Mouse (Mus musculus): Measurements from ENCODE around the gene Ticrr.
A peak's percentile ranks its signal among the peaks of the same experiment; 100 is the strongest.

Ticrr gene

DNA sequence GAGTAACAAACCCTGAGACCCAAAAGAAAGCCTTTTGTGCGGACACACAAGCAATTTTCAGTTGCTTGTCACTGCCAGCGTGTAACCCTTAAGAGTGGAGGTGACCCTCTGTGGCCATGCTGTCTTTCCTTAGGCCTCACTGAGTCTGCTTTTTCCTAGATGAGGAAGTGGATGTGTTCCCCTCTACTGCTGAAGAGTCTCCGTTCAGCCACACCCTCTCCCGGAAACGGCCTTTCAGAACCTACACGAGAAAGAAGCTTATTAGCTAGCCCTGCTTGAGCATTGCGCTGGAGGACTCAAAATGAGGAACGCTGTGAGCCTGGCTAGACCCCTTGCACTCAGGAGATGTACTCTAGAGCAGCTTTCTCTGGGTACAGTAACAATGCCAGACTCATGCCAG, 36.5 kb downstream of the Ticrr start:
- DNase-seq: no peak

DNA sequence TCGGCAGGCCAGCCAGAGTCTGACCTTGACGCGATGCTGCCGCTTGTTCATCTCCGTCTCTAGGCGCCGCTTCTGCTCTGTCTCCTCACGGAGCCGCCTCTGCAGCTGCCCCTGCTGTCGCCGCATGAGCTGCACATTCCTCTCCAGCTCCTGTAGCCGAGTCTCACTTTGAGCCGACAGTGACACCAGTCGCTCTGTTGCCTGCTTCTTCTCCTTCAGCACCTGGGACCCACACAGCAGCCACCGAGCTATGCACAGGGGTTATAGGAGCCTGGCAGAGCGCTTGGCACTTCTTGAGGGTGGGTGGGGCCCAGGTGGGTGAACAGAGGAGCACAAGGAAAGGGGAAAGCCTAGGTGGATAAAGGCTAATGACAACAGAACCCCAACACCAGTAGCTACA, 42.8 kb downstream of the Ticrr start:
- no peak for DNase-seq

DNA sequence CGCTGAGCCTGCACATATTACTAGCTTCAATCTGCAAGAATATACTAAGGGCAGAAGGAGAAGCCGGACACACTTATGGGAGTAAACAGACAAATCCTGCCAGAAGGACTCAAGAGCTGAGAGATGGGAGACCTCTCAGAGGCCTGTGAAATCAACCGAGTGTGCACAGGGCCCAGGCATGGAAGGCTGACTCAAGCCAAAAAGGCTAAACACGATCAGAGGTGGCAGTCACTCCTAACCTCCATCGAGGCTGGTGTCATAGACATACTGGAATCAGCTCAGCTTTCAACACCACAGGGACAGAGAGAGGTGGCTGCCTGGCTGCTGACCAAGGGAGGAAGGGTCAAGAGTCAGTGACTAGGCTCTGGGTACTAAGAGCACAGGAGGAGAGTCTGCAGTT, 45.2 kb downstream of the Ticrr start:
- no peak for DNase-seq

DNA sequence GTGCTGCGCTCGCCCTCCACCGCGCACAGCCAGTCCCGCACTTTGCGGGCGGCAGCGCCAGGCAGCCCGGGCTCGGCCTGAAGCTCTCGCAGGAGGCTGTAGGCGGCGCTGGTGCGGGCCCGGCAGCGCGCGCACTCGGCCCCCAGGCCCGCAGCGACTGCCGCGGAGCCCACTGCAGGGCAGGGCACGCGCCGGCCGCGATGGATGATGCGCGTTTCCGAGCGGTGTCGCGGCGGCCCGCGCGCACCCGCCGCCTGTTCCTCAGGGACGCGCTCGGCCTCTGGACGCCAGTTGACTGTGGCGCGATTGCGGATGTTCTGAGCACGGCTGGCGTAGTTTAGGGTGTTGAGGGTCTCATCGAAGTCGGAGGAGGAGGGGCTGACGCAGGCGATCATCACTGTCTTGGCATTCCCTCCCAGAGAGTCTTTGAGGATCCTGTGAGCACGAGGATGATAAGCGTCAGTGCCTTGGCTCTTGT, 50.2 kb downstream of the Ticrr start:
- DNase-seq: peak; percentile 53 to 72

DNA sequence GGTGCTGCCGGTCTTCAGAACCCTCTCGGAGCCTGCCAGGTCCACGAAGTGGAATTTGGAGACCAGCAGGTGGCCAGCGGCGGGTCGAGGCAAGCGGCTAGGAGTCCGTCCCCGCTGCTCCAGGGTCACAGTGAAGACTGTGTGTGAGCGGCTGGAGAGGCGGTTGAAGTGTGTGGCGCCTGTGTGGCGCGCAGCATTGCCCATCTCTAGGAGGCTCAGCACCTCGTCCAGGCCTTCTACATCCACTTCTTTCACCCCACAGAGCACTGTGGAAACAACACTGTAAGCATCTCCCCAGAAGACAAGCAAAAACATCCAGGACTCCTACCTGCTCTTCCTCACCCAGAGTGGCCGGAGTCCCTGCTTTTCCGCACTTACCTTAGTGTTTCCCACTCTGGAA, 50.8 kb downstream of the Ticrr start:
- DNase-seq: no peak

DNA sequence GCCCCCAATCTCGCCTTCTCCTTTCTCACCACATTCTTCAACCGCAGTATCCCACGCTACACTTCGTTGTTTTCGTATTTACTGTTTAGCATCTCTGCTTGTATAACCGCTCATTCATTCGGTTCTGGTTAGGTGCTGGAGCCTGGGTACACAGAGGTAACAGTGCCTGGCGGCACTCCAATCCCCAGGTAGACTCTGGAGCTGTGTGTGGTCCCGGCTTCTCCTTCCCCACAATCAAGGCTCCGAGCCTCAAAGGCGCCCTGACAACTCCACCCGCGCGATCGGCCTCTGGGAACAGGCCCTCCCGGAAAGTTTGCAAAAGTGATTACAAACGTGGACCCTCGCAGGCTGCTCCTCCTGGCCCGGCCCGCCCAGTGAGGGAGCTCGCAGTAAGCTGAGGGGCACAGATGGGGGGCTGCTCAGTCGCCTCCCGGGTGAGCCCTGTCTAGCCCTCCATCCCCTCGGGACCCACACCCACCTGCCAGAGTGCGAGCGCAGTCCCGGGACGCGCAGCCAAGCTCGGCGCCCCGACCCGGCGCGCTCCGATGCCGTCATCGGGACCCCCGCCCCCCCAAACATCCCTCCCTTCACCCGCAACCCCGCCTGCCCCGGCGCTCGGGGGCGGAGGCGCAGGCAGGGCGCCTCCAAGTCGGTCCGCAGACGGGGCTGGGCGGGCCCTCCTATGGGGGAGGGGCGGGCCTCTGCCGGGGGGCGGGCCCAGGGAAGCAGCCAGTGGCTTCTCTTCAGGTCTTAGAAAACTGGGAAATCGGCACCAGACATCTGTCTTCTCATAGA, 55.4 kb downstream of the Ticrr start, which contains the start of gene Kif7:
Kif7 (minus strand) TSS at position 534 of the 795 bp plus-strand sequence.
- peak in 1 of 2 experiments; percentile 34 for DNase-seq

DNA sequence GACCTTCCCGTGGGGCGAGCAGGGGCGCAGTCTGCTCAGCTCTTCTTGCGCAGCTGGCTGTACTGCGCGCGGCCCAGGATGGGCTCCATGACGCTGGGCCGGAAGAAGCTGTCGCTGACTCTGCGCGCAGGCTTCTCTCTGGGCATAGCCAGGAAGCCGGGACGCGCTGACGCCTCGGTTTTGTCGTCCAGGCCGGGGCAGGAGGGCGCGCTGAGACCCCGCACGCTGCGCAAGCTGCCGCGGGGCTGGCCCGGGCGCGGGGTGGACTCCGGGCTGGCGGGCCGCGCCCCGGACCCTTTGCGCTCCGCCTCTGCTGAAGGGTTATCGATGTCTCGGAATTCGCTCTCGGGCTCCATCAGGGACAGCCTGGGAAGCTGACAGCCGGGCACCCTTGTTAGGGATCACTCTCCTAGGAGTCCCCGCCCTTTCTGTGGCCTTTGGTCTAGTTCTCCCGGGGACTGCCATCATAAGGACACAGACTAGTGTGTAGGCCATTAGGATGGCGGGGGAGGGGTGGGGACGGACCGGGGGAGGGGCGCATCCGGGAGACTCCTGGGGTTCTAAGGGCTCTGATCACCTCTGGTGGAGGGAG, 61.5 kb downstream of the Ticrr start:
- DNase-seq: no peak

DNA sequence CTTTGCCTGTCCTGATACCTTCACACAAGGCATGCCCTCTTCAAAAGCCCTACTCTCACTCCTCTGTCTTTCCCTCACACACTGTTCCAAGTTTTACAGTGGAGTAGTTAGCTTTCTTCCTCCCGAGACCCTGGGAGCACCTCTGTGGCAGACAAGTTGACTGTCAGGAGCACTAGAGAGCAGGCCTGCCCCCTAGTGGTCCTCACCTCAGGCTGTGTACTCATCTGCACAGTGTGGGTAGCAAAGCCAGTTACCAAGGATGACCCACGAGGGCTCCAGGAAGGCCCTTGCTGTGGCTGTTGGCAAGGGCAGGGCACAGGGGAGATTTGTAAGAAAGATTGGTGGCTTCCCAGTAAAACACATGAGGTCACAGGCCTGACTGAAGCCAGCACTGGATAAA, 67.1 kb downstream of the Ticrr start:
- DNase-seq: peak; percentile 33 to 45

DNA sequence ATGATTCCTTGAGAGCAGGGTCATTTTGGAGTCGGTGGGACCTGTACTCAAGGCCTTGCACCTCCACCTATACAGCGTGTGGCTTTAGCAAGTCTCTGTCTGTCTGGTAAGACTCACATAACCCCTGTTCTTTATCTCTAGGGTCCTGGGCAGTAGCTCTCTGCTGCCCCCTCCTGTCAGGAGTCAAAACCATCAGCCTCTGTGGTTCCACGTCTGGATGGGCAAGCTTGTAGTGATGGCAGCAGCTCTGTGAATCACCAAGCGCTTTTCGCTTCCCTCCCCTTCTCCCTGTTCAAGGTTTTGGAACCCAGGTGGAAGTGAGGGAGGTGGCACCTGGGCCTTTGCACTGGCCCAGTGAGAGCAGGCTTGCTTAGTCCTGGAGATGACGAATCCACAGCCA, 68.2 kb downstream of the Ticrr start:
- DNase-seq: peak; percentile 37 to 43

DNA sequence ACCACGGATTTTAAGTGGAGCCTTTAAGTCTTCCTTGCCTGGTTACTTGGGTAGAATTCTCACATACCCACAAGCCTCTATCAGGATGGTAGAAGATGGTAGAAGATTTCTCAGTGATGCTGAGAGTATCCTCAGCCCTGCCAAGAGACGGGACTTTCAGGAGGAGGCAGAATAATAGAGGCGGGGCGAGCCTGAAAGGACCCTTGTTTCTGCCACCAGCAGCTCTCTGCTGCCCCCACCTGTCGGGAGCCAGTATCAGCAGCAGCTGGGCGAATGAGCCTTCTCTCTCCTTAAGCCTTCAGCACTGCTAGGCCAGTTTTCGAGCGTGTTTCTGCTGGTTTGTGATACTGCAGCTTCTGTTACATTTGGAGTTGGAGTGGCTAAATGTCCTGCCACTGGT, 69.2 kb downstream of the Ticrr start:
- peak; percentile 45 to 55 for DNase-seq

DNA sequence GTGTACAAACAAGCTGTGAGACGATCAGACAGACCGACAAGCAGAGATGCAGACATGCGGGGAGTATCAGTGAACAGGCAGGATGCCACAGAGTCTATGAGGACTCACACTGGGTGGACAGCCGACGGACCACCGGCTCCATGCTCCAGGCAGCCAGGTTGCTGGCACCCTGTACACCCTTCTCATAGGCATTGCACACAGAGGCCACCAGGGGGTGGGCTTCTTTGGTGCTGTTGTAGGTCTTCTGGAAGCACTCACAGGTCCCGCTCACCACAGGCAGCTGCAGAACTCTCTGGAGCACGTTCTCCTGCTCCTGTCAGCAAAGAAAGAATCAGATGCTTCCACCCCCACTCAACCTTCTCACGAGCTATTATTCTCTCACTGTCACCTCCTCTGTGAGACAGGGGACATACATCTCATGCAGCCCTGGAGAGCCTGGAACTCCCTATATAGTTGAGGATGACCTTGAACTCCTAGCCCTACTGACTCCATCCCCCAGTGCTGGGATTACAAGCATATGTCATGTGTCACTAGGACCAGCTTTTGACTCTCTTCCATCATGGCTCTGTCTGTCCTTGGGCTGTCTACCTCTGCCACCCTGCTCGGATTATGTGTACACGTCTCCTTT, 69.9 kb downstream of the Ticrr start:
- DNase-seq: no peak

DNA sequence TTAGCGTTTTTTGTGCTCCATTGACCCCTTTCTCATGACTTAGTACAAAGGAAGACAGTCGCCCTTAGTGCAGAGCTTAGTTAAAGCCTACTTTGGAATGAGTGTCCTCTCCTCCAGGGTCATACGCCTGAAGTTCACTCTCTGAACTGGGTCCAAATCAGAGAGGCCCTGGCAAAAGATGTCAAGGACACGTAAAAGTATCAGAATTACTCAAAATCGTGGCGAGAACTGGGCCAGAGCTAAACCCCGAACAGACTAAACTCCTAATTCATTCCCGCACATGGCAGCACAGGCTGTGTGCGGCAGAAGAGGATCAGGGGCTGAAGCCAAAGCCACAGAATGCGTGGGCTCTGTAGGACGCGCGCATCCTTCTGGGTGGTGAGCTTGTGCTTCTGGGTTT, 71.4 kb downstream of the Ticrr start:
- no peak for DNase-seq

DNA sequence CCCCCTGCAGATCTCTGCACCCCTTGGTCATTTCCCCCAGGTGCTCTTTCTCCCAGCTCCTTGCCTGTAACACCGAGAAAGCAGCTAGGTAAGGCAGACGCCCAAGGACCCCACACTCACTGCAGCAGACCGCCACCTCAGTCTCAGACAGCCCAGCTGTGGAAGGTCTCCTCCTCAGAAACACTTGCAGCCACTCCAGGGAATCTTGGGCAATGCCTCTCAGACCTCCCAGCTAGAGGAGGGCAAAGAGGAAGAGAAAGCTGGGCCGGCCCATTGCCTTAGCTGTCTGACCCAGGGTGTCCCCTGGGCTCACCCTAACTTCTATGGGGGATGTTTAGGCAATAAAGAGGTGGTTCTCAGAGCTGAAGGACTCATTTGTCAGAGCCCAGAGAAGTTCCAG, 72.6 kb downstream of the Ticrr start, which contains the start of gene Plin1:
Plin1 (minus strand) TSS at position 282 of the 400 bp plus-strand sequence.
- no peak for DNase-seq

DNA sequence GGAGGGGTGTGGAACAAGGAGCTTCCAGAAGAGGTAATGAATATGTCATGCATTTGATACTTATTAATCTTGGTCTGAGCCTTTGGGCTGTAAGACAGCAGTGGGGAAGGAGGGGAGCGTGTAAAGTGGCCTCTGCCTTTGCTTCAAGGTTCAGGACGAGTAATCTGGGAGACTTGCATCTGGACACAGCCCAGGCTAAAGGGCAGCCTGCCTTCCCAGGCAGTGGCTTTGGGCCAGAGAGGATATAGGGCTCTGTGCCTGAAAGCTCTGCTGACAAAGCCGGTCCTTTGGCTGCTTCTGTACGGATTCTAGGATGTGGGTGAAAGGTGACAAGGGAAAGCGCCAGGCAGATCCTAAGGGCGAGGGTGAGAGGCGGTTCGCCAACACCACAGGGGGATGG, 74.6 kb downstream of the Ticrr start:
- DNase-seq: no peak

DNA sequence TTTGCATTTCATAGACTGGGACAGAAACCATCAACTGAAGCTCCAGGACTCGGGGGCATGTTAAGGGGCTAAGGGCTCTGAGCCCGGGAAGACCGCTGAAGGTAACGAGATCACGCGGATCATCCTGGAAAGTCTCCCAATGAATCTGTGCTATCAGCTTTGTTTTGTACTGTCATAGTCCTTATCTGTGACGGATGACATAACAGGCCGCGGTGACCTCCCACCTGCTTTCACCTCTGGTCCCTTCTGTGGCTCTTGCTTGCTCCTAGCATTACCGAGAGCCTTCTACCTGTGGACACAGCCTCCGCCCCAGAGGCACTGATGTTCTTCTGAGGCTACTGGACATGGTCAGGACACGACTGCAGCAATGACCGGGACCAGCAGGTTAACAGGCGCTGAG, 76.5 kb downstream of the Ticrr start:
- DNase-seq: no peak

DNA sequence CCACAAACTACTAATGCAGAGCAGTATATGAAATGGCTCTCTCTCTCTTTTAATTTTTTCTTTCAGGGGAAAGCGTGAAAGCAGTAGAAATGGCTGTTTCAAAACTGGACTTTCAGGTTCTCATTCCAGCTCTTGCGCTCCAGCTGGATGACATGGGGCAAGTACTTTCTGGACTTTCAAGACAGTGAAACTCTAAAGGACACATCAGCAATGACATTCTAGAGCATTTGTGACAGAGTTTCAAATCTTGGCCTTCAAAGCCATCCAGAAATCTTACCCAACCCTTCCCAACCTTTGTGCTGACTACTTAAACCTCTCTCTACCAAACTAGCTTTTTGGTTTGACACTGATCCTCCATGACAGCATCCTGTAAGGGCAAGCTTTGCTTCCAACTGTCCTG, 78.9 kb downstream of the Ticrr start:
- no peak for DNase-seq

DNA sequence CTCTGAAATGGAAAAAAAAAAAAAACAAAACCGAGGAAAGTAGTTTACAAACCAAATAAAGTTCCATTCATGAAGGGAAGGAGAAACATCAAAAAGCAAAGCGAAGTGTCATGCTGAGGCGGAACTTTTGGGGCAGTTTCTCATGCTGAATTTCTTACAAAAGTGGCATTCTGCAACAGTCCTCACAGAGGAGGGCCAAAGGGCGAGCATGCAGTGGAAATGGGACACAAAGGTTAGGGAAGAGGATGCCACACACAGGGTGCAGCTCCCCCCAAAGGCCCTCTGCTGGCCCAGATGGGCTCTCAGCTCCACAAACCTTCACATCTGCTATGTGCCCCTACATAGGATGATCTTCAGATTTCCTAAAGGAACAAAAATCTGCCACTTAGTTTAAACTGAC, 80.3 kb downstream of the Ticrr start:
- DNase-seq: no peak

DNA sequence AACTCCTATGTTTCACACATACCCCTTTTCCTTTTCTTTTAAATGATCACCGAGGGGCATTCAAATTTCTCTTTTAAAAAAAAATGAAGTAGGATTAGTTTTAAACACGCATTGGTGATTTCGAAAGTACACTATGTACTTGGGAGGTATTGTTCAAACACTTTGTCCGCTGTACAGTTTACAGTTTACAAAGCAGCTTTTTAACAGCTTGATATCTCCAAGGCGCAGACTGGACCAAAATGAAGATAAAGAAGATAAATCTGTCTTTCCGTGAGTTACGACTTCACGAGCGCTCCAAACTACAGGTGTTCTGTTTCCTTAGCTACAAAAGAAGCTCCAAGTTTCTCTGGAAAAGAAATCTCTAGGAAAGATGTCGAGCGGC, 82.3 kb downstream of the Ticrr start:
- DNase-seq: no peak

DNA sequence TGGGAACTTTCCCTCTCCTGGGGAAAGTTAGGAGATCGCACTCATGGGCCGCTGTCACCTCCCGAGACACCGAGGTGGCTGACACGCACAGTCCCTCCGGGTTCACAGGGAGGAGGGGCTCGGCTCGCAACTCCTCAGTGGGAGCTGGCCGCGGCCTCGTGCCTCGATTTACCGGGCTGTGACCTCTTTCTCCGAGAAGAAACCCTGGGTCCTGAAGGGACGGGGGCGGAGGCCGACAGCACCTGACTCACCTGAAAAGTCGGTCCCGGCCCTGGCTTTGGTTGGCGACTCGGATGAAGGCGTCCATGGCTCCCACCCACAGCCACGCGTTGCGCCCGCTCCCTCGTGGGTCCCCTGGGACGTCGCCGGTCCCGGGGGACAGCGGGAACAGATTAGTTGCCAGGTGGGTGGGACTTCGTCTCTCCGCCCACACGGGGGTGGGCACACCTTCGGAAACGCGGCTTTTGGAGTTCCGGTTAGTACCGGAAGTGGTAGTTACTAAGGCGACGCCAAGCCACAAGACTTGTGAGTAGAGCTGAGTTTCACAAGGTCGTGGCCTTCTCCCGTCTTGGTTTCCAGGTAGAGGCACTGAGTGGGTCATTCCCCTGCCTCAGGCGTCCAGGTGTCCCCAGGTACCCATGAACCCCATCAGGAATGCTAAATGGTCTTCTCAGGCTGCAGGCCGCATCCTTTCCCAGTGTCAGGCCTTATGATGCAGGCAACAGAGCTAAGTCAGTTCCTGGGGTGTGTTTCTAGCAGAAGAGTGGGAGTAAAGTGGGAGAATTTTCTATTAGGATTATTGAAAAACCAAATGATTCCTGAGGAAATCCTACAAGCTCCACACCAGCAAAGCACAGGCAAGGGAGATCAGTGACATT, 82.9 kb downstream of the Ticrr start, which contains the start of the genes Pex11a and Wdr93:
Pex11a (minus strand) TSS at position 473 of the 878 bp plus-strand sequence.
Wdr93 (plus strand) TSS at position 505 of the 878 bp plus-strand sequence.
- peak; percentile 64 to 69 for DNase-seq

DNA sequence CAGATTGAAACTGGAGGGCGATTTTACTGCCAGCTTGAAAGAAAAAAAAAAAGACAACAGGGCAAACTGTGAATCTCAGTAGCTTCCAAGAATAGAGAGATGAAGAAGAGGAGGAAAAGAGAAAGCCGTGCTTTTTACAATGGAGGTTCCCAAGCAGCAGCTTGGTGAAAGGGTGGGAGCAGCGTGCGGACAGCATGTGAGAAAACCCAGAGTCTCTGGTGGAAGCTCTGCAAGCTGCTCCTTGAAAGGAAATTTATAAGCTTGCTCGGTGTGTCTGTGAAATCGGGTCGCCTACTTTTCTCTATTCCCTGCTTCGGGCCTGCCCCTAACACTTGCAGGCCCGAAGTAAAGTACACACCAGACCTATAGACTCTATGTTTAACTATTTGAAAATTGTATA, 84.1 kb downstream of the Ticrr start:
- no peak for DNase-seq

DNA sequence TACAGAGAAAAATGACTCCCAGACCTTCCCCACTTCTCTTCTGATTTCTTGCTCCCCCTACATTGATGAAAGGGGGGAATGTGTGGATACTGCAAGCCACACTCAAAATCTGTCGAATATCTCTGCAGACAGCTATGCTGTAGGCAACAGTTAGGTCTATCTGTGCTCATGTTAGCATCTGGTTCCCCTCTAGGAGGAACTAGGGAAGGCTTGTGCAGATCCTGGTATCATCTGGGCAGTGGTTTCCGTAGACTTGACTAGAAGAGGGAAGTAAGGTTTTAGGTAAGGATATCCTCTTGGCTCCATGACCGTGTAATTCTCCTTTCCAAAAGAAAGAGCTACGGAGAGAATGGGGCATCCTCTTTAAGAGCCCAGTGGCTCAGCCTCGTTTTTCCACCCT, 84.6 kb downstream of the Ticrr start:
- DNase-seq: no peak

DNA sequence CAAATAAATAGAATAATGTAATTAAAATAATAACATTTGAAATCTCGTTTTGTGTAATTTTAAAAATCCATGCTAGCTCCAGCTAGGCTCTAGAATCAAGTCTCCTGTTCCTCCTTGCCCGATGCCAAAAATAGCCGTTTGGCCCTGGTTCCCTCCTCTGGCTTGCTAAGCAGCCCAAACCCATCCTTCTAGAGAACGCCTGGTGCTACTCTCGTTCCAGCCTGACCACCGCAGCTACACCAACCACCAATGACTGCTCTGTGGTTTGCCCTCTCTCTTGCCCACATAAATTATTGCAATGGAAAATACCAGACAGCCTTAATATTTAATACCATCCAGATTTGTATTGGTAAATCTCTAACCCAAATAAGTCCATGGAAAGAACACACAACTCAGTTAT, 87.7 kb downstream of the Ticrr start:
- DNase-seq: no peak

Measured in cerebellum, postnatal 36 days (tissue).